Comparison of ENCODE assay signal across 22 mouse cellular contexts in genomic region chr1:80504081-80504480, GRCm38 (mm10). TPM values are rescaled to one million over a fixed set of nuclear protein-coding genes. Genes with fewer than 3 reads are reported as not detected.
"Had no signal": no experiment of that assay in that cellular context is flagged by ENCODE, and none has a peak within 500 bp of the region (broad histone marks: within the 10 kb centered on the region; RNA-seq: fewer than 3 reads in every experiment).

No protein-coding gene starts in this region.

- DNase-seq: right cerebral cortex, adult 18-20 months; right cerebral cortex, postnatal 14 days; right cerebral cortex, postnatal 25 days; right cerebral cortex, postnatal 4 days; spleen, adult 18-20 months; thymus, adult 18-20 months; thymus, adult 2 months; thymus, postnatal 25 days; thymus, postnatal 36 days; thymus, postnatal 4 days had no signal

- H3K36me3 ChIP-seq: neural tube, embryonic 13.5 days; neural tube, embryonic 15.5 days; stomach, embryonic 15.5 days had no signal

- H3K4me3 ChIP-seq: neural tube, embryonic 13.5 days; neural tube, embryonic 15.5 days; stomach, embryonic 15.5 days had no signal

- H3K4me1 ChIP-seq: neural tube, embryonic 13.5 days; neural tube, embryonic 15.5 days; stomach, embryonic 15.5 days had no signal

- H3K27me3 ChIP-seq: neural tube, embryonic 13.5 days; neural tube, embryonic 15.5 days; stomach, embryonic 15.5 days had no signal

- H3K4me2 ChIP-seq: neural tube, embryonic 13.5 days; neural tube, embryonic 15.5 days; stomach, embryonic 15.5 days had no signal

- H3K27ac ChIP-seq: neural tube, embryonic 13.5 days; neural tube, embryonic 15.5 days; stomach, embryonic 15.5 days; stomach, postnatal 0 days had no signal

- H3K9me3 ChIP-seq: neural tube, embryonic 13.5 days; neural tube, embryonic 15.5 days; stomach, embryonic 15.5 days had no signal

- H3K9ac ChIP-seq: neural tube, embryonic 13.5 days; neural tube, embryonic 15.5 days; stomach, embryonic 15.5 days had no signal

RNA-seq across cellular contexts. Expression of gene Gm45261, which starts 42.8 kb away (rescaled TPM):
- polyA plus RNA-seq: neural tube, embryonic 13.5 days; neural tube, embryonic 14.5 days; neural tube, embryonic 15.5 days; small intestine, adult 2 months; spleen, adult 2 months; stomach, embryonic 14.5 days; stomach, embryonic 15.5 days; stomach, embryonic 16.5 days; stomach, postnatal 0 days; testis, adult 2 months; thymus, adult 2 months; thymus, postnatal 0 days; urinary bladder, adult 2 months had no signal
